Mouse (Mus musculus): ENCODE data around the gene Gm8909. TPM values are rescaled to one million over a fixed set of nuclear protein-coding genes. Genes with fewer than 3 reads are reported as not detected.
A peak's percentile ranks its signal among the peaks of the same experiment; 100 is the strongest.
"Not testable (repeated sequence)": the region's sequence is repeated elsewhere in the genome, so short reads cannot be mapped to it uniquely, and the experiment has no call there.

Gene Gm8909
- polyA plus RNA-seq, 2 experiments from 2014 or later = 2.5 to 5.0 TPM

DNA sequence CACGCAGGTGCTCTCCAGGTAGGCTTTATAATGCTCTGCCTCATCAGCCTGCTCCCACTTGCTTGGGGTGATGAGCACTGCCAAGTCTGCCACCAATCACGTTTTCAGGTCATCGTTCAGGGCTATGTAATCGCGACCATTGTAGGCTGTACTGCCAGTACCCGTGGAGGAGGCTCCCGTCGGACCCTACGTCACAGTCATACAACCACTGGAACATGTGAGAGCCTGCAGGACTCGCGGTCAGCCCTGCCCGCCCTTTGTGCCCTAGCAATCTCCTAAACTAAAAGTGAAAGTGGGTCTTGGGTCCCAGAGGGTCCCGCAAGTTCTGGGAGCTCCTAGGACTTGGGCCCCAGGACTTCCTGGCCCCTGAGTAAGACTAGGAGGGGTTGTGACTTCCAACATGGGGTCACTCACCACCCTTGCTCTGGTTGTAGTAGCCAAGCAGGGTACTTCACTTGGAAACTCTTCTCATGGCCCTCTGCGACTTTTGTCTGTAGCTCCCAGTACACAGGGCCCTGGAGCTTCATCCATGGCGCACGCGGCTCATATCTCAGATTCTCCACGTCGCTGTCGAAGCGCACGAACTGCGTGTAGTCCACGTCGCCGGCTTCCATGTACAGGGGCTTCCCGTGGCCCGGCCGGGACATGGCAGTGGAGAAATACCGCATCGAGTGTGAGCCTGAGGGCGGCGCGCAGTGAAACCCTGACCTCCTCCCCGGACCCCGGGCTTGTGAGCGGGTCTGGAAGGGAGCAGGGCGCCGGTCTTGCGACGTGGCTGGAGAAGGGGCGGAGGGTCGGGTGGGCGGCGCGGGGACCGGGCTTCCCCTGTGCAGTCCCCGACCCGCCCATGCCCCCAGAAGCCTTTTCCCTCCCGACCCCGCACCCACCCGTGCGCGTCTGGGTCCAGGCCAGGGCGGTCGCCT is 6.9 kb downstream of the Gm8909 start:
- peak; percentile 62 for ATAC-seq

DNA sequence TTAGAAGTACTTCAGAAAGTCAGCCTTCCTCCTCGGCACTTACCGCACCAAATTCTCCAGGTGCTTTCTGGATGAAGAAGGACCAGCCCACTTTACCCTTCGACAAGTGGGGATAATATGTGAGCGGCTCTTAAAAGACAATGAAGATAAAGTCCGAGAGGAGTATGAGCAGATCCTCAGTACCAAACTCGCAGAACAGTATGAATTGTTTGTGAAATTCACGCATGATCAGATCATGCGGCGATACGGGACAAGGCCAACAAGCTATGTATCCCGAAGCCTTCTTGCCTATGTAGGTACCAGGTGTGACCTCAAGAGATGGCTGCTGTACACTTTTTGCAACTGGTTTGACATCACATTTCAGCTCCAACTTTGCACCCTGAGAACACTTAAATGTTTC is 10.1 kb downstream of the Gm8909 start:
- ATAC-seq = not testable (repeated sequence)

DNA sequence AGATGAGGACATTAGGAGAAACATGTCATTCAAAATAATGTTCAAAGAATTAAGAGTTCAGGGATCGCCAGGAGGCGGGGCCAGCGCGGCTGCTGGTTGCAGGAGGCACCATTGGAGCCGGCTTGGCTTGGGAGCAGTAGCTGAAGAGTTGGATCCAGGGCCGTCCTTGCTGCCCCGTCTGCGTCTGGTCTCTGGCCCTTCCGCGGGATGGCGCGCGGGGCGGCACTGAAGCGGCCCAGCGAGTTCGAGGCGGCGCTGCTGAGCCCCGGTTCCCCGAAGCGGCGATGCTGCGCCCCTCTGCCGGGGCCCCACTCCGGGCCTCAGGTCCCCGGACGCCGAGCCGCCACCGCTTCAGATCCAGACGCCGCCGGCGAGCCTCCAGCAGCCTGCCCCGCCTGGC is 10.6 kb downstream of the Gm8909 start:
- ATAC-seq = peak; percentile 40

DNA sequence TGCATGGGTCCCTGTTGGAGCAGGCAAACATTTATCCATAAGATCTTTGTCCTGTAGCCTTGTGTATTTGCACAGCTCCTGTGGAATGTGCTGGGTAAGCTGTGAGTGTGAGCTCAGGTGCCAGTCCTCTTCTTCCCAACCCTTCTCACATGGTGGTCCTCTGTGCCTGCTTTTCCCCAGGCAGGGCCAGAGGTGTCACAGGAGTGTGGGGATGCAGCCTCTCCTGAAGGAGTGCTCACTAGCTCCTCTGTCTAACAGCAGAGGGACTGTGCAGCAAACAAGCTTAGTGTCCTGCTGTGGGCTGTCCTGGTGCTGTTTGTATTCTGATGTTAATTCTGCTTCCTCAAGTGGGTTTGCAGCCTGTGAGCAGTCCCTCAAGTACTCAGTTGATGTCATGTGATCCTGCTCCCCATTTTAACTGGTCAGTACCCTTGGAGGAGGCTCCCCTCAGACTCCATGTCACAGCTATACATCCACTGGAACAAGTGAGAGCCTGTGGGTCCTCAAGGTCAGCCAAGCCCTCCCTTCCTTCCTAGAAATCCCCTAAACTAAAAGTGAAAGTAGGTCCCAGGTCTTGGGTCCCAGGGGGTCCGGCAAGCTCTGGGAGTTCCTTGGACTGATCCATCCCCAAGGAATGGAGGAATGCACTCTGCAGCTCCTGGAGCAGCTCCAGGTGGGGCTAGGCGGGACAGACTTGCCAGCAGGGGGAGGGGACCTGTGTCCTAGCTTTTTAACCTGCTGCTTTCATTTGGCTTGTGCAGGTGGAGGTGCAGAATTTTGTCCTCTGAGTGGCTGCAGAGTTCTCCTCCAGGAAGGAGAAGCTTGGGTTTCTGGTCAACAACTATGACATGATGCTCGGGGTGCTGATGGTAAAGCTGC is 13.8 kb downstream of the Gm8909 start:
- no peak for ATAC-seq

DNA sequence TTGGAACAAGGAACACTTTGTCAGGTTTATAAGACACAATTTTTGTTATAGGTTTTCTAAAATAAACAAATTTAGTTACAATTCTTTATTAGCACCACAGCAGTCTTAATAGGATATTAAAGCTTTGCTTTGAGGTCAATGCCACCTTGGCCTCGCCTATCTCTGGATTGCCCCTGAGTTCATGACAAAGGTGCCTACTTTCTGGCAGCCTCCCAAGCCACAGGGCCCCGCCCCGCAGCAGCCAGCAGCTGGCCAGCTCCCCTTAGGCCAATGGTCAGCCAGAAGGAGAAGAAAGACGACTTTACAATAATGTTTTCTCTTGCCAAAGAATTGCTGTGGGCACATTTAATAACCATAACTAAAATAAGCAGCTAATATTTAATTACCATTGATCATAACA is 17.1 kb downstream of the Gm8909 start:
- not testable (repeated sequence) for ATAC-seq

DNA sequence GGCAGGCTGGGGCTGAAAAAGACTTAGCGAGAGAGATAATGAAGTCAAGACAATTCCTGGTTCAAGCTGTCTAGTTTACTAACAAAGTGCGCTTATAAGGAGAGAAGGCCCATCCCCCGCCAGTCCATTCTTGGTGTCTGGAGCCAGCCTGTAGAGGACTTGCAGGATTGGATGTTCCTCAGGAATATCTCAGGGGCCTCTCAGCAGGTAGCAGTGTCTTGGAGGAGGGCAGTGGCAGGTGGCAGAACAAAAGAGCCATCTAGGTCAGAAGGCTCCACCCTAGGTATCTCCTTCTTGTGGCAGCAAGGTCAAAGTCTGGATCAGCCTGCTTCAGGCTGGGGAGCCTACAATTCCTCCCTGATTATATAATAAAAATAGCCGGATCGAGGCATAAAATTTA is 19.9 kb downstream of the Gm8909 start:
- not testable (repeated sequence) for ATAC-seq

DNA sequence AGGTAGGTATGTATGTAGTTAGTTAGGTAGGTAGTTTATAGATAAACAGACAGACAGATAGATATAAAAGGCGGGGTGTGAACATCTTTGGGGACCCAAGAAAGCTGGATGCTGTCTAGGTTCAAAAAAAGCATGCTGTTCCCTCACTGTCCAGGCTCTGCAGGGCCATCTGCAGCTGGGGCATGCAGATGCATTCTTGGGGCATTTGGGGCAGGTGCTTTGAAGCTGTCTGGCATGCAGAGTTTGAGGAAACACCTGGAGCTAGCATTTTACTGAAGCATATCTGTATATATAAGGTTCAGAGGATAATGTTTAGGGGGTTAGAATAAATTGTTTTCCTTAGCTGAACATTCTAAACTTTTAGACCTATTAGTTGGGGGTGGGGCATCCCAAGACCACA is 21.4 kb downstream of the Gm8909 start:
- ATAC-seq = not testable (repeated sequence)

DNA sequence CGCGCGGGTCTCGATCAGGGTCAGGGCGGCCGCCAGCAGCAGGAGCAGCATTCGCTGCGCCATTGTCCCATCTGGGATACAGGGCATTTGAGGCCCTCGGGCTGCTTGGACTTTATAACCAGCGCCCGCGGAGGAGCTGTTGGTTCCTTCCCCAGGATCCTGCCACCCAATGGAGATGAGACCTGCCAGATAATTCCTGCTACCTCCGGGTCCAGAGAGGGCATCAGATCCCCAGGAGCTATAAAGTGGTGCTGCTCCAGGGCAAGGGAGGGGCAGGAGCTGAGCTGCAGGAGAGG is 22.5 kb downstream of the Gm8909 start:
- ATAC-seq = not testable (repeated sequence)

DNA sequence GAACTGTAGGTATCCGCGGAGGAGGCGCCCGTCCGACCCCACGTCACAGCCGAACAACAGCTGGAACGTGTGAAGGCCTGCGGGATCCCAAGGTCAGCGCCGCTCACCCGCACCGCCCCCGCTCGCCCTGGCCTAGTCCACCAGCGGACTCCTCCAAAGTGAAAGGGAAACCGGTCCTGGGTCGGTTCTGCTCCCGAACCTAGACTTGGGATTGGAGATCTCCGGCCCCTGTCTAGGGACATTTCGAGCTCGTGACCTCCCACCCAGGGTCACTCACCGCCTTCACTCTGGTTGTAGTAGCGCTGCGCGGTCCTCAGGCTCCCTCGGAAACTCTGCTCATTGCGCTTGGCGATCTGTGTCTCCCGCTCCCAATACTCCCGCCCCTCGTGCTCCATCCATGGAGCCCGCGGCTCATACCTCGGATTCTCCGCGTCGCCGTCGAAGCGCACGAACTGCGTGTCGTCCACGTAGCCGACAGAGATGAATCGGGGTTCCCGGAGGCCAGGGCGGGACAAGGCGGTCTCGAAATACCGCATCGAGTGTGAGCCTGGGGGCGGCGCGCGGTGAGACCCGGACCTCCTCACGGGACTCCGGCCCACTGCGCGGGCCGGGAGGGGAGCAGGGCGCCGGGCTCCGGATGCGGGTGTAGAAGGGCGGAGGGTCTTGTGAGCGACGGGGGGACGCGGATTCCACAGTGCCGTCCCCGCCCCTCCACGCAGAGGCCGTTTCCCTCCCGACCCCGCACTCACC is 23.1 kb downstream of the Gm8909 start:
- ATAC-seq = peak; percentile 58

DNA sequence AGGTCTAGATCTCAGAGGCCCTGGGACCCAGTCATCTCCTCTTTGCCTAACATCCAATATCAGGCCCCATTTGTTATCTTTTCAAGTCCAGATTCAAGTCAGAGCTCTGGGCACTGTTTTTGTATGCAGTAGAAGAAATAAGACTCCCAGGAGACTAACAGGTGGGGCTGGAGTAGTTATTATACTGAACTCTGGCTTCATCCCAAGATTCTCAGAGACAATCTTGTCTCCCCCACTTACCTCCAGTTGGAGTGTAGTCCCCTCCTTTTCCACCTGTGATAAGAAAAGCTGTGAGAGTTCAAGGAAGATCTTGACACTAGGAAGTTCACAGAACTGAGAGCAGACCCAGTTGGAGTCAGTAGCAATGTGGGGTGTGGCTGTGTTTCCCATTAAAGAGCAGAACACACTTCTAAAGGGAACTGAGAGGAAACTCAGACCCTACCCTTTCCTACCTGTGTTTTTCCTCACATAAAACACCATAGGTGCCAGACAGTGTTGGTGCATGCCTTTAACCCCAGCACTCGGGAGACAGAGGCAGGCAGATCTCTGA is 32.0 kb downstream of the Gm8909 start:
- ATAC-seq = not testable (repeated sequence)

DNA sequence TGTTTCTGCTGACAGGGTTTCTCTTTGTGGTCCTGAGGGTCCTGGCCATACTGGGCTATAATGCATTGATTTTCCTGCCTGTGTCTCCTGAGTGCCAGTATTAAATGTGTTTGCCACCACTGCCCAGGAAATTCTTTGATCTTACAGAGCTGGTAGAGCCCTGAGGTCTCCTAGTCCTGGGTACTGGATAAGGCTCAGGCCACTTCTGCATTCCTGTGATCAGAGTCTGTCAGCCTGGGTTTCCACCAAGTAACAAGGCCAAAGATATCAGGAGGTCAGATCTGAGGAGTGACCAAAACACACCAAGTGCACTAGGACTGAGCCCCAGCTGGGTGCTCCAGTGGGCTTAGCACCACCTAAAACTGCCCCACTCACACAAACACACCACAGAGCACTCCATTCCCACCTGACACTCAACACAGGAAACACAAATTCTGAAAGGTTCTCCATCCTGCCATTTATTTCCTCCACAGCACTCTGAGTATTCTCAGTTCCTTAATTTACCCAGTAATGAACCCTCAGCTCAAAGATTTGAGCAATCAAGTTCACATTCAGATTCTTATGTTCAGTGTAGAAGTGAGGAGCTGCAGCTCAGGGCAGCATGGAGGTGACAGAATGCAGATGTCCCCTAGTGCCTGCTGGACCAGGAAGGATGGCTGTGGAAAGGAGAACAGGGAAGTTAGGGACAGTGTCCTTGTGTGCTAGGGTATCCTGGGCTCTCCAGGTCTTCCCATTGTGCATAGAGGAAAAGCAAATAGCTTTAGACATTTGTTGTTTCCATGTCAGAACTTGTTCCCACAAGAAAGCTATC is 32.7 kb downstream of the Gm8909 start:
- ATAC-seq = not testable (repeated sequence)

DNA sequence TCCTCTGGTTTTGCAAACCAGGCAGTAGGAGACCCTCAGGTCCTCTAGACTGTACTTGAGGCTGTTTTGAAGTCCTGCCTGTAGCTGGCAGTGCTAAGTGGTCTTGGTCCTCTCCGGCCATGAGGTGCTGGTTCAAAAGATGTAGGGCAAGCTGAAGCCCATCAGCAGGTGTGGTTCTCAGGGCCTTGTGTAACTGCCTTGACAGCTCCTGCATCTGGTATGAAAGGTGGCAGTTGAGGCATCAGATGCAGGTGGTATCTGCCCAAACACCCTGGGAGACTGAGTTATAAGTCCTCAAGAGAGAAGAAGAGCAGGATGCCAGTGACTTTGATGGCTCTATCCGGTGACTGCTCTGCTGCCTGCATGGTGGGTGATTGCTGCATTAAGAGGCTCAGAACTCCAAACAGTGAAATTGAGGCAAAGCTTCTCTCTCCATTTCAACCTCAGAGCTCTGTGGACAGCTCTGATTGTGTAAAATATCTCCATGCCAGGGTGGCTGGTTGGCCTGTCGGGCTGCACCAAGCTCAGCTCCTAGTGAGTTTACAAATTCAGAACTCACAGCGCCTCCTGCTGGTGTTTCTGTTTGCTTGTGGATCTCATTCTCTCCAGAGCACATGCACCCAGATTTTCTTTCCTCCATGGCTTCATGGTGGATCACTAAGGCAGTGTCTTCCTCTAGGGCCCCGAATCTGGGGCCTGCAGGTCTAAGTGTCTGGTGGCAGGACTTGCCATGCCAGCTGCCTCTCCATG is 36.6 kb downstream of the Gm8909 start:
- ATAC-seq = no peak

DNA sequence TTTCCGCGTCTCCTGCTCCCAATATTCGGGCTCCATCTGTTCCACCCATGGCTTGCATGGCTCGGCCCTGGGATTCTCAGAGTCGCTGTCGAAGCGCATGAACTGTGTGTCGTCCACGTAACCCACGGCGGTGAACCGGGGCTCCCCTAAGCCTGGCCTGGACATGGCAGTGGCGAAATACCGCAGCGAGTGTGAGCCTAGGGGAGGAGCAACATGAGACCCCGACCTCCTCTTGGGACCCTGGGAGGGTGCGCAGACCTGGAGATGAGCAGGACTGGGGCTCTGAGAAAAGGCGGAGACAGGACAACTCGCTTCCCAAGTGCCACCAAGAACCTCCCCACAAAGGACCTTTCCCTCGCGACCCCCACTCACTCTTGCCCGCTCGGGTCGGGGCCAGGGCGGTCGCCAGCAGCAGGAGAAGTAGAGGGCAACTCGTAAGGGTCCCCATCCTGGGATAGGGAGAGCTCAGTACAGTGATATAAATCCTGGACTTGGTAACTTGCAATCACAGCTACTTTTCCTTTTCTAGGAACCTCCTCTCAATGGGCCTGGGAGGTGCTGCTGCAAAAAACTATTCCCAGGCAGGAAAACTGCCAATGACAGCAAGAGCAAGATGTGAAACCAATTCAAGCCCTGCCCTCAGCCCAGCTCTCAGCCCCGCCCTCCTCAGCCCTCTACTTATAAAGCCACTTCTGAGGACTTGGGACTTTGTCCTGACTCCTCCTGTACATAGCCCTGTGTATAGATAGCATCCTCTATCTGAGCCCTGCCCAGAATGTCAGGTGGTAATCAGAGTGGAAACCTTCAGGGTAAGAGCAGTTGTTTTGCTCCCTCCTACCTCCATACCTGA is 39.1 kb downstream of the Gm8909 start, which contains the start of gene Gm7030:
Gene Gm7030 (minus strand): TSS at position 458 of the 850 bp plus-strand sequence.
- ATAC-seq = not testable (repeated sequence)

DNA sequence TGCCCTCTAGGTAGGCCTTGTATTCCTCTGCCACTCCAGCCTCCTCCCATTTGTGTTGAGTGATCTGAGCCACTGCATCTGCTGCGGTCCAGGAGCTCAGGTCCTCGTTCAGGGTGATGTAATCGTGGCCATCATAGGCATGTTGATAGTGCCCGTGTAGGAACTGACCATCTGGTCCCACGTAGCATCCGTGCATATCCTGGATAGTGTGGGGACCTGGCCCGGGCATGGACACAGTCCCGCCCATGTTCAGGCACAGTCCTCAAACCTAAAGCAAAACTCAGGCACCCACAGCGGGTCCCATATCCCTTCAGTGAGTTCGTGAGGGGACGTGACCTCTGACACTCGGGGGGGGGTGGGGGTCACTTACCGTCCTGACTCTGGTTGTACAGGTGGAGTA is 39.8 kb downstream of the Gm8909 start:
- not testable (repeated sequence) for ATAC-seq

DNA sequence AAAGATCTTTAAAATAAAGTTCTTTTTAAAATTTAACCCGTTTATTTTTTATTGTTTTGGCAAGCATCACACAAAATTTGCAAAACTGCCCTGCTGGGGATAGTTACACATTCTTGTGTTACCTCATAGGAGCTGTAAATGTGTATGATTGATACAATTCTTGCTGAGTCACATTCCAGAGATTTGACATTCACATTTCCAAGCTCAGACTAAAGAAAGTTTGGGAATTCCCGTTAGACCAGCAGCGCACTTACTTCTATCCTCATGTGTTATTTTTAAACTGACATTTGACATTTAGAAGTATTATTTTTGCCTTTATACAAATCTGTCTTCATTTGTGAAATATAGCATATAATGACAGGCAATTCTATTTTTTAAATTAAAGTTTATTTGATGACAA is 44.2 kb downstream of the Gm8909 start:
- ATAC-seq = not testable (repeated sequence)

DNA sequence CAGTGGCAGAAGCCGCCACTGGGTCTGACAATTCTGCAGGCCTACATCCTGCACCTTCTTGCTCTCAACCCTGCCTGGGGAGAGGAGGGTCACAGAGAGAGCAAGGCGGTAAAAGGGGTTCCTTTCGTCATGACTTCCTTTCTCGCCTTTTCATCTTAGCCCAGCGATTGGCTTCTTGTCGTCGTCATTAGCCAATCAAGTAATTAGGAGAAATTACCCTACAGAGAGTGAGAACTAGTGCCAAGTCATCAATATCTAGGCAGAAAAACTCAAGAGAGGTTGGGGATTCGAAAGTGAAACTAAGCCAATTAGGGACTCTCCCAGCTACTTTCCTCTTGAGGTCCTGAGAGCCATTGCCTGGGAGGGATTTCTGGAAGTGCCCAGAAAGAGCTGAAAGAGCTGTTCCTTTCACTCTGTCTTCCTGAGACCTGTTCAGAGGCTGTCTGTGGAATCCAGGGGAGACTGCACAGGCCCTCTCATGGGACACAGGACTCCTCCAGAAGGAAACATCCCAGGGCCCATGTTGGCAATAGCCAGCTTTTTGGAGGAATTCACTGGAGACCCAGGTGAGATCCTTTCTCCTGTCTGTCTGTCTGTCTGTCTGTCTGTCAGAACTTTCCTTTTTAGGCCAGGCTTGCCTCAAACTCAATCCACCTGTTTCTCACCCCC is 46.9 kb downstream of the Gm8909 start, which contains the start of gene Gm19684:
Gene Gm19684 (plus strand): TSS at position 327 of the 669 bp plus-strand sequence.
- peak; percentile 97 for ATAC-seq

DNA sequence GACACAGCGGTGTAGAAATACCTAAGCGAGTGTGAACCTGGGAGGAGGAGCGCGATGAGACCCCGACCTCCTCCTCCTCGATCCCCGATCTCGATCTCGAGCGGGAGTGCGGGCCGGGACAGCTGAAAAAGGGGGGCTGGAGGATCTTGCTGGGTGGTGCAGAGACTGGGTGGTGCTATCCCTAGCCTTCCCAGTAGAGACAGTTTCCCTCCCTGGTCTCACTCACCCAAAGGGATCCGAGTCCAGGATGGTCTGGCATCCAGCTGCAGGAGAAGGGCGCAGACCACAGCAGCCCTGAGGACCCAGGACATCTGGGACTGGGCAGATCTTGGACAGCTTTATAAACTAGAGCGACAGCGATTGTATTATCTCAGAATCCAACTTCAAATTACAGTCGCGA is 47.5 kb downstream of the Gm8909 start:
- not testable (repeated sequence) for ATAC-seq

DNA sequence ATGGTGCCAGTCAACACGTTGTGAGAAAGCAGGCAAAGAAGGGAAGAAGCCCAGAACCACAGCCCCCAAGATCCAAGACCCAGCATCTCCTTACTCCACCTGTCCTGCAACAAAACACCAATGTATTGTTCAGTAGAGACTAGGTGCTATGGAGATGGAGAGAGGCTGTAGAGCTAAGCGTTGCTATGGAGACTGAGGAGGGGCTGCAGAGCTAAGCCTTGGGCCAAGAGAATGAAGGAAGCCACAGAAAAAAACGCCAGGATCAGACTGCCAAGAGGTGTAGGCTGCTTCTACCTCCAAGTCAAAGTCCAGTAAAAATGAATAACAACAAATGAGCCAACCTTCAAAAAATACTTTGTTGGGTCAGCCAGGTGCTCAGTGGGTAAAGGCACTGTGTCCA is 51.8 kb downstream of the Gm8909 start:
- not testable (repeated sequence) for ATAC-seq

Data from CD4-positive, CD25-positive, alpha-beta regulatory T cell, adult 4 months (primary cell).